Mouse (Mus musculus): Measurements from ENCODE around the gene Bdnf. TPM values are rescaled to one million over a fixed set of nuclear protein-coding genes. Genes with fewer than 3 reads are reported as not detected.

The Bdnf gene
- polyA plus RNA-seq, 1 experiment from 2014 or later, result 2.1 TPM

DNA sequence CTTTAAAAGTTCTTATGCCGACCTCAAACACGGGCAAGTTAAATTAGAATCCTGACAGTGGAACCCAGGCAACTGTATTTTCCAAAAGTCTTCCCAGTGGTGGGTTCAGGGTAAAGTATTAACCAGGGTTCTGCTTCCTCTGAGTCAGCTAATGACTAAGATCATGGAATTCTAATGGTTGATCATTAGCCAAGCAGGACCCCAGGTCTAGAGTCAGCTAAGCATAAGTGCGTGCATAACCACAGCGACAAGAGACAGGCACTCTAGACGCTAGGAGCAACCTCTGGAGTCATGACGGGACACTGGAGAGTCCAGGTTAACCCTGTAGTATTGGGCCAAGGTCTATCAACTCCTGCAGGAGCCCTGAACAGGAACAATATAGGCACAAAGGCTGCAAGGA lies 60.2 kb downstream of the Bdnf start:
- no peak overlapping the region for H3K27ac ChIP-seq (replicated peaks)
- H3K9ac ChIP-seq (ENCODE audit: low read length), result no peak overlapping the region
- no peak overlapping the region for H3K4me2 ChIP-seq (replicated peaks; ENCODE audit: low read depth)
- 79% methylated on average over 6 of the region's 6 CpGs for WGBS
- no peak overlapping the region for H3K4me3 ChIP-seq (ENCODE audit: low read depth, low read length)
- ATAC-seq (ENCODE audit: low FRiP score, low TSS enrichment), result no peak
- DNase-seq (ENCODE audit: low spot score), result no peak
- H3K27me3 ChIP-seq (ENCODE audit: control insufficient read depth, insufficient read depth, low read length), result no peaks in the 10 kb centered on the region
- no peaks in the 10 kb centered on the region for H3K36me3 ChIP-seq (ENCODE audit: control insufficient read depth, insufficient read depth, low read length)
- no peak for TF ChIP-seq EP300 (optimal IDR thresholded peaks at IDR 0.05)
- no peak for TF ChIP-seq CTCF (IDR thresholded peaks at IDR 0.05; ENCODE audit: low read depth)
- no peaks in the 10 kb centered on the region for H3K9me3 ChIP-seq (ENCODE audit: control insufficient read depth, low read length)
- no peaks in the 10 kb centered on the region for H3K4me1 ChIP-seq (replicated peaks; ENCODE audit: control insufficient read depth, insufficient read depth)

DNA sequence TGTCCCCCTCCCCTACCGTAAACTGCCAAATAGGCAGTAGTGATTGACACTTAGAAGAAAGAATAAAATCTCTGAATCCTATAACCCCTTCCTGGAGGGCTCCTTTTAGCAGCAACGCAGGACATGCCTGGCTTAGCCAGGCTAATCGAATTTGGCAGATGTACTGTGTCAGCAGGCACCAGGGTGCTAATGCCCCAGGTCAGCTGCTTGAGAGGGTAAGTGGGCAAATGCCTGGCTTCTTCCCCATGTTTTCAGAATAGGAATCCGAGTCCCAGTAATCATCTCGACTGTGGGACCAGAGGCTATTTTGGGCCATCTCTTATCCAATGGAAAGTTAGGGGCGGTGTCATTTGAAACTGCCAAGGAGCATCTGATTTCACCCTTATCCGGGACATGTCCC lies 60.8 kb downstream of the Bdnf start:
- no peak overlapping the region for H3K4me2 ChIP-seq (replicated peaks; ENCODE audit: low read depth)
- H3K9me3 ChIP-seq (ENCODE audit: control insufficient read depth, low read length), result no peaks in the 10 kb centered on the region
- H3K9ac ChIP-seq (ENCODE audit: low read length), result no peak overlapping the region
- H3K36me3 ChIP-seq (ENCODE audit: control insufficient read depth, insufficient read depth, low read length), result no peaks in the 10 kb centered on the region
- DNase-seq (ENCODE audit: low spot score), result no peak
- no peak for TF ChIP-seq EP300 (optimal IDR thresholded peaks at IDR 0.05)
- TF ChIP-seq CTCF (IDR thresholded peaks at IDR 0.05; ENCODE audit: low read depth), result no peak
- H3K4me3 ChIP-seq (ENCODE audit: low read depth, low read length), result no peak overlapping the region
- no peaks in the 10 kb centered on the region for H3K4me1 ChIP-seq (replicated peaks; ENCODE audit: control insufficient read depth, insufficient read depth)
- WGBS, result 60% methylated on average over 7 of the region's 7 CpGs
- ATAC-seq (ENCODE audit: low FRiP score, low TSS enrichment), result no peak
- H3K27ac ChIP-seq (replicated peaks), result no peak overlapping the region
- H3K27me3 ChIP-seq (ENCODE audit: control insufficient read depth, insufficient read depth, low read length), result no peaks in the 10 kb centered on the region

DNA sequence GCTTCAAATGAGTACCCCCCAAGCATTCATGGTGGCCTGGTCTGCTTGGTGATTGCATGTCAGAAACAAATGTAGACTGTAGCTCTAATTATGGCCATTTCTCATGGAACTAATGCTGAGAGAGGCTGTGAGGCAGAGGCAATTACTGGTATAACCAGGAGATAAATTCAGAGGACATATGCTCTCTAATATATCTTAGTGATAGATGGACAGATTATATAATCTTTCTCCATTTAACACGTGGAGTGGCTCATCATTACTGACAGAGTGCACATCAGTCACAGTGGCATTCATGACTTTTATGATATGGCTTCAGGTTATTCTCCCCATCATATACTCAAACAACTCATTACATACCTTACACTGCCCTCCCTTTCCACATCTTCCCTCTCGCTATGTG lies 61.8 kb downstream of the Bdnf start:
- H3K27ac ChIP-seq (replicated peaks), result no peak overlapping the region
- 72% methylated on average over 2 of the region's 2 CpGs for WGBS
- H3K36me3 ChIP-seq (ENCODE audit: control insufficient read depth, insufficient read depth, low read length), result no peaks in the 10 kb centered on the region
- H3K4me2 ChIP-seq (replicated peaks; ENCODE audit: low read depth), result no peak overlapping the region
- no peak for DNase-seq (ENCODE audit: low spot score)
- TF ChIP-seq EP300 (optimal IDR thresholded peaks at IDR 0.05) (no peak), CTCF (IDR thresholded peaks at IDR 0.05; ENCODE audit: low read depth) (no peak)
- ATAC-seq (ENCODE audit: low FRiP score, low TSS enrichment), result no peak
- H3K9me3 ChIP-seq (ENCODE audit: control insufficient read depth, low read length), result no peaks in the 10 kb centered on the region
- H3K27me3 ChIP-seq (ENCODE audit: control insufficient read depth, insufficient read depth, low read length), result no peaks in the 10 kb centered on the region
- H3K4me1 ChIP-seq (replicated peaks; ENCODE audit: control insufficient read depth, insufficient read depth), result no peaks in the 10 kb centered on the region
- no peak overlapping the region for H3K9ac ChIP-seq (ENCODE audit: low read length)
- no peak overlapping the region for H3K4me3 ChIP-seq (ENCODE audit: low read depth, low read length)

GRCm38 (mm10) chr2:109738331-109738730 lies 63.8 kb downstream of the Bdnf start:
- Histone ChIP-seq H3K4me3 (ENCODE audit: low read depth, low read length) (no peak overlapping the region), H3K9me3 (ENCODE audit: control insufficient read depth, low read length) (no peaks in the 10 kb centered on the region), H3K9ac (ENCODE audit: low read length) (no peak overlapping the region), H3K27me3 (ENCODE audit: control insufficient read depth, insufficient read depth, low read length) (no peaks in the 10 kb centered on the region), H3K27ac (replicated peaks) (no peak overlapping the region), H3K4me1 (replicated peaks; ENCODE audit: control insufficient read depth, insufficient read depth) (no peaks in the 10 kb centered on the region), H3K4me2 (replicated peaks; ENCODE audit: low read depth) (no peak overlapping the region), H3K36me3 (ENCODE audit: control insufficient read depth, insufficient read depth, low read length) (no peaks in the 10 kb centered on the region)
- ATAC-seq (ENCODE audit: low FRiP score, low TSS enrichment), result no peak; the same call in 1 of the 2 replicates
- 43% methylated on average over 2 of the region's 2 CpGs for WGBS
- DNase-seq (ENCODE audit: low spot score), result no peak
- TF ChIP-seq CTCF (IDR thresholded peaks at IDR 0.05; ENCODE audit: low read depth), result no peak
- TF ChIP-seq EP300 (optimal IDR thresholded peaks at IDR 0.05), result no peak

DNA sequence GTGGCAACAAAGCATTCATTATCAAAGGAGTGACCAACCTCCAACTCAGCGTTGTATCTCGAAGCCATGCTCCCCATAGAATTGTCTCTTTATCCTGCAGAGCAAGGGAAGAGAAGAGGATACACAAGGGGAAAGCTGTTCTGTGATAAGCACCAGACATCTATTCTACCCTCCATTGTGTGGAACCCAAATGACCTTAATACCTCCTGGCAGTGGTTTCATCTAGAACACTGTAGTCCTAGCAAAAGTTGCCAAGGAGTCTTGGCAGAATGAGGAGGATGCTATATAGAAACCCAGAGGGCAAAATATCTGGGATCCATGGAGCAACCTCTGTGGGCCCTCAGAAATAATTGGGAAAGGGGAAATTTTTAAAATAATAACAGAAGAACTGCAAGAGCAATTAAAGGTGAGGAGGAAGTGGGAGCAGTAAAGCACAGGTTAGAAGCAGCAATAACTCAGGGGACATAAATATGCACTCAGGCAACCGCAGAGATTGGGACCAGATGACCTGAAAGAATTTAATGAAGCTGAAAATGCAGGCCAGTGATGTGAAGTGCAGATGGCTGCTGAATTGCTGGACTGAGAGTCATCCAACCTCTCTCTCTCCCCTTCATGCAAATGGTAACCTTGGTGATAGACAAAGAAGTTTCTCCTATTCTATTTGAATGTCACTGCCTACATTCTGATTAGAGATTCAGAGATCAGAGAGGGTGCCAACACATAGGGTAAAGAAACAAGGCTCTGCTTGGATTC lies 68.9 kb downstream of the Bdnf start:
- no peak overlapping the region for H3K4me3 ChIP-seq (ENCODE audit: low read depth, low read length)
- no peak for TF ChIP-seq CTCF (IDR thresholded peaks at IDR 0.05; ENCODE audit: low read depth)
- TF ChIP-seq EP300 (optimal IDR thresholded peaks at IDR 0.05), result no peak
- 76% methylated on average over 3 of the region's 3 CpGs for WGBS
- no peaks in the 10 kb centered on the region for H3K9me3 ChIP-seq (ENCODE audit: control insufficient read depth, low read length)
- H3K4me2 ChIP-seq (replicated peaks; ENCODE audit: low read depth), result no peak overlapping the region
- H3K27ac ChIP-seq (replicated peaks), result no peak overlapping the region
- no peaks in the 10 kb centered on the region for H3K27me3 ChIP-seq (ENCODE audit: control insufficient read depth, insufficient read depth, low read length)
- no peak for DNase-seq (ENCODE audit: low spot score)
- ATAC-seq (ENCODE audit: low FRiP score, low TSS enrichment), result no peak
- no peak overlapping the region for H3K9ac ChIP-seq (ENCODE audit: low read length)
- H3K4me1 ChIP-seq (replicated peaks; ENCODE audit: control insufficient read depth, insufficient read depth), result no peaks in the 10 kb centered on the region
- no peaks in the 10 kb centered on the region for H3K36me3 ChIP-seq (ENCODE audit: control insufficient read depth, insufficient read depth, low read length)

DNA sequence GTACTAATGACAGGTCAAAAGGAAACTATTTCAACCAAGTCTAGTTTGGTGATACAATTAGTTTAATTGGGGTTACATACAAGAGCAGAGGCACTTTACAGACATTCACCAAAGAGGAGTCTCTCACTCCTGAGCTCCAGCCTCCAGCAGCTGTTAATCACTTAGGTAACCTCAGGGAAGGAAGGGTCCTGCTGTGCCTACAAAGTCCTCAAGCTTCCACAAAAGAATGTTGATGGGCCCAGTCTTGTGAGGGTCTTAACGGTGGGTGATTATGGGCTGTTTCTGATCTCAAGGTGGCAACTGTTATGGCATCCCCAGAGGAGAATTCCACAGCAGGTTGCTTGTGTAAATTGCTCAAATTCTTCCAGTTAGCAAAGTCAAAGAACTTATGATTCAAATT lies 71.7 kb downstream of the Bdnf start:
- Histone ChIP-seq H3K36me3 (ENCODE audit: control insufficient read depth, insufficient read depth, low read length) (no peaks in the 10 kb centered on the region), H3K9ac (ENCODE audit: low read length) (no peak overlapping the region), H3K4me1 (replicated peaks; ENCODE audit: control insufficient read depth, insufficient read depth) (no peaks in the 10 kb centered on the region), H3K9me3 (ENCODE audit: control insufficient read depth, low read length) (no peaks in the 10 kb centered on the region), H3K4me3 (ENCODE audit: low read depth, low read length) (no peak overlapping the region), H3K27me3 (ENCODE audit: control insufficient read depth, insufficient read depth, low read length) (no peaks in the 10 kb centered on the region), H3K27ac (replicated peaks) (no peak overlapping the region), H3K4me2 (replicated peaks; ENCODE audit: low read depth) (no peak overlapping the region)
- ATAC-seq (ENCODE audit: low FRiP score, low TSS enrichment), result no peak
- TF ChIP-seq EP300 (optimal IDR thresholded peaks at IDR 0.05), result no peak
- 18% methylated on average over 1 of the region's 1 CpGs for WGBS
- DNase-seq (ENCODE audit: low spot score), result no peak
